ENCODE assay signal across 20 mouse cellular contexts in the genomic region with DNA sequence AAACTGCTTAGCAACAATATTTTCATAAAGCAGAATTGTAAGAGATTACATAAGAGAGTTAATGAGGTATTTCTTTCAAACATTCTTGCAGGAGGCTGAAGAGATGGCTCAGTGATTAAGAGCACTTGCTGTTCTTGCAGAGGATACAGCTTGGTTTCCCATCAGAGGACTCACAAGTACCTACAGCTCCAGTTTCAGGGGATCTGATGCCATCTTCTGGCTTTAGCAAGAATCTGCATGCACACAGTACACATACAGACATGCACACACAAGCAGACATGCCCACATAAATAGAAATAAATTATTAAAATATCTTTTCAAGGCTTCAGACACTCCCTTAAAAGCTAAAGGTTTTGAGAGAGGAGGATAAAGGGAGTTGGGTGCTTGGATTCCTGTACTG. TPM values are rescaled to one million over a fixed set of nuclear protein-coding genes. Genes with fewer than 3 reads are reported as not detected.
A peak's percentile ranks its signal among the peaks of the same experiment; 100 is the strongest.
DNase-seq lines count a peak whose midpoint lies in the region; ATAC-seq and TF ChIP-seq lines count a peak whose summit lies in the region.
"Had no signal": no experiment of that assay in that cellular context is flagged by ENCODE, and none has a peak within 500 bp of the region (broad histone marks: within the 10 kb centered on the region; RNA-seq: fewer than 3 reads in every experiment).

No protein-coding gene starts in this region.

- peaks cover 0 to 7% of the 10 kb centered on the region in 2 experiments; a peak in 1 of 4 replicates for H3K4me1 ChIP-seq in CH12.LX (ENCODE audit: control insufficient read depth in 1 of 2, insufficient read depth in 2 of 2)
- H3K4me1 ChIP-seq in MEL (ENCODE audit: control insufficient read depth in 1 of 2, insufficient read depth in 2 of 2, low read length in 2 of 2), result peaks cover 6 to 11% of the 10 kb centered on the region in 2 experiments; a peak in 3 of 4 replicates
- H3K4me1 ChIP-seq in heart, embryonic 12.5 days (replicated peaks), result no peaks in the 10 kb centered on the region
- H3K4me1 ChIP-seq: embryonic facial prominence, embryonic 15.5 days; hindbrain, embryonic 10.5 days; limb, embryonic 15.5 days; neural tube, embryonic 13.5 days had no signal

- H3K9me3 ChIP-seq in CH12.LX (replicated peaks; ENCODE audit: low read length), result no peaks in the 10 kb centered on the region
- no peaks in the 10 kb centered on the region for H3K9me3 ChIP-seq in MEL (replicated peaks; ENCODE audit: insufficient read depth, low read length)
- no peaks in the 10 kb centered on the region for H3K9me3 ChIP-seq in heart, embryonic 12.5 days (replicated peaks)
- H3K9me3 ChIP-seq: embryonic facial prominence, embryonic 15.5 days; G1E; heart, embryonic 13.5 days; hindbrain, embryonic 10.5 days; limb, embryonic 15.5 days; neural tube, embryonic 13.5 days had no signal

- in situ Hi-C loops in CH12.LX (cut with MboI; ENCODE audit: low pct_ligation_motif_present, low pct_unique_long_range_greater_than_20kb, low sequenced_read_pairs), result no loop called here

- TF ChIP-seq EP300 in CH12.LX (IDR thresholded peaks at IDR 0.05; ENCODE audit: low read length) (no peak), MEL (IDR thresholded peaks at IDR 0.05; ENCODE audit: low read depth in 1 of 2, low read length in 2 of 2) (no peak)

- TF ChIP-seq CTCF in layer of hippocampus, adult 2 months (conservative IDR thresholded peaks at IDR 0.05), result peak; percentile 57
- peak in 1 of 2 experiments; percentile 42; a peak in 2 of 4 replicates for TF ChIP-seq CTCF in CH12.LX (conservative IDR thresholded peaks at IDR 0.05 in 1 of 2, IDR thresholded peaks at IDR 0.05 in 1 of 2; ENCODE audit: low read depth in 2 of 2, low read length in 2 of 2)
- TF ChIP-seq CTCF in MEL (IDR thresholded peaks at IDR 0.05 in 2 of 3, conservative IDR thresholded peaks at IDR 0.05 in 1 of 3; ENCODE audit: control insufficient read depth in 1 of 3, insufficient read depth in 1 of 3, low read depth in 2 of 3, low read length in 3 of 3, poor library complexity in 1 of 3, severe bottlenecking in 1 of 3), result peak; percentile 1 to 53 (median 3); a peak in 2 of 6 replicates

- TF ChIP-seq RAD21 in CH12.LX (IDR thresholded peaks at IDR 0.05; ENCODE audit: low read depth, low read length) (peak; percentile 41), MEL (IDR thresholded peaks at IDR 0.05; ENCODE audit: low read depth, low read length) (peak; percentile 55)

- no peak overlapping the region for H3K4me3 ChIP-seq in layer of hippocampus, adult 2 months
- H3K4me3 ChIP-seq in CH12.LX (replicated peaks in 1 of 3; ENCODE audit: low read depth in 2 of 3, low read length in 2 of 3, poor library complexity in 1 of 3) (no peak overlapping the region), MEL (ENCODE audit: control insufficient read depth in 1 of 2, insufficient read depth in 1 of 2, low read depth in 2 of 2, low read length in 2 of 2) (no peak overlapping the region)
- no peak overlapping the region for H3K4me3 ChIP-seq in heart, embryonic 12.5 days
- H3K4me3 ChIP-seq: embryonic facial prominence, embryonic 15.5 days; heart, embryonic 13.5 days; hindbrain, embryonic 10.5 days; limb, embryonic 15.5 days; neural tube, embryonic 13.5 days had no signal

- no peaks in the 10 kb centered on the region for H3K79me2 ChIP-seq in CH12.LX (replicated peaks; ENCODE audit: control insufficient read depth, extremely low read depth, insufficient read depth, poor library complexity, severe bottlenecking)
- H3K79me2 ChIP-seq in MEL (ENCODE audit: control insufficient read depth, insufficient read depth, low read length, poor library complexity), result no peaks in the 10 kb centered on the region

- H3K27ac ChIP-seq in layer of hippocampus, adult 2 months, result peak overlapping the region; percentile 55; the same call in 1 of the 2 replicates
- H3K27ac ChIP-seq in CH12.LX (ENCODE audit: insufficient read depth, low read depth) (no peak overlapping the region), MEL (ENCODE audit: control insufficient read depth, low read depth, low read length) (no peak overlapping the region)
- H3K27ac ChIP-seq in heart, embryonic 12.5 days (ENCODE audit: poor library complexity, severe bottlenecking), result no peak overlapping the region
- H3K27ac ChIP-seq: embryonic facial prominence, embryonic 15.5 days; heart, embryonic 13.5 days; hindbrain, embryonic 10.5 days; limb, embryonic 15.5 days; neural tube, embryonic 13.5 days had no signal

- H3K36me3 ChIP-seq in CH12.LX (replicated peaks in 1 of 2; ENCODE audit: control insufficient read depth in 1 of 2, insufficient read depth in 1 of 2, low read length in 1 of 2), result no peaks in the 10 kb centered on the region
- peaks cover 0 to 12% of the 10 kb centered on the region in 2 experiments; a peak in 2 of 4 replicates for H3K36me3 ChIP-seq in MEL (ENCODE audit: control insufficient read depth in 1 of 2, insufficient read depth in 2 of 2, low read length in 2 of 2)
- H3K36me3 ChIP-seq in heart, embryonic 12.5 days, result no peaks in the 10 kb centered on the region
- H3K36me3 ChIP-seq: embryonic facial prominence, embryonic 15.5 days; G1E; heart, embryonic 13.5 days; hindbrain, embryonic 10.5 days; limb, embryonic 15.5 days; neural tube, embryonic 13.5 days had no signal

- H3K9ac ChIP-seq in CH12.LX (ENCODE audit: insufficient read depth, low read depth) (no peak overlapping the region), MEL (ENCODE audit: control insufficient read depth, low read depth, low read length, poor library complexity, severe bottlenecking) (no peak overlapping the region)
- no peak overlapping the region for H3K9ac ChIP-seq in heart, embryonic 12.5 days
- H3K9ac ChIP-seq: embryonic facial prominence, embryonic 15.5 days; heart, embryonic 13.5 days; limb, embryonic 15.5 days; neural tube, embryonic 13.5 days had no signal

- no peak for DNase-seq in layer of hippocampus, adult 2 months (ENCODE audit: low spot score in 2 of 2)
- DNase-seq in layer of hippocampus, postnatal 25 days (ENCODE audit: extremely low spot score in 1 of 2, low spot score in 1 of 2), result no peak
- DNase-seq in CH12.LX (ENCODE audit: extremely low read depth), result no peak
- peak; percentile 50 for DNase-seq in MEL (ENCODE audit: low read depth, low spot score)
- peak; percentile 6 for DNase-seq in induced T-regulatory cell, adult 2 months (ENCODE audit: low read depth)
- DNase-seq in adrenal gland, postnatal 10 days, result no peak
- DNase-seq in cerebellum, adult 11 months, result no peak
- DNase-seq: cerebellum, postnatal 14 days; gastrocnemius, postnatal 36 days; kidney, adult 18-20 months; lung, postnatal 14 days; right cerebral cortex, adult 18-20 months had no signal

- H3K4me2 ChIP-seq in CH12.LX (ENCODE audit: insufficient read depth, low read depth, poor library complexity, severe bottlenecking), result no peak overlapping the region
- H3K4me2 ChIP-seq in heart, embryonic 12.5 days, result no peak overlapping the region
- H3K4me2 ChIP-seq: embryonic facial prominence, embryonic 15.5 days; heart, embryonic 13.5 days; limb, embryonic 15.5 days; neural tube, embryonic 13.5 days had no signal

- ATAC-seq in heart, embryonic 12.5 days (ENCODE audit: insufficient number of reproducible peaks, low FRiP score), result no peak
- ATAC-seq: forebrain, embryonic 16.5 days had no signal

- TF ChIP-seq POLR2A in CH12.LX (IDR thresholded peaks at IDR 0.05; ENCODE audit: low read depth, low read length), result no peak
- TF ChIP-seq POLR2A in MEL (IDR thresholded peaks at IDR 0.05; ENCODE audit: control insufficient read depth in 1 of 2, insufficient read depth in 1 of 2, low read depth in 1 of 2, low read length in 2 of 2, poor library complexity in 1 of 2), result no peak

- H3K27me3 ChIP-seq in CH12.LX (replicated peaks), result no peaks in the 10 kb centered on the region
- H3K27me3 ChIP-seq in MEL (ENCODE audit: control insufficient read depth in 1 of 2, insufficient read depth in 2 of 2, low read length in 2 of 2), result no peaks in the 10 kb centered on the region; a peak in 1 of 4 replicates
- H3K27me3 ChIP-seq in heart, embryonic 12.5 days (replicated peaks), result no peaks in the 10 kb centered on the region
- H3K27me3 ChIP-seq: embryonic facial prominence, embryonic 15.5 days; heart, embryonic 13.5 days; limb, embryonic 15.5 days; neural tube, embryonic 13.5 days had no signal

- dilution Hi-C loops in CH12.LX (cut with MboI; ENCODE audit: extremely low pct_ligation_motif_present, extremely low pct_unique_long_range_greater_than_20kb, low sequenced_read_pairs), result no loop called here

TF ChIP-seq in CH12.LX, 34 proteins besides CTCF, POLR2A, EP300 and RAD21:
- no peak for TF ChIP-seq BHLHE40 (IDR thresholded peaks at IDR 0.05; ENCODE audit: low read depth, low read length)
- no peak for TF ChIP-seq PAX5 (IDR thresholded peaks at IDR 0.05; ENCODE audit: low read length)
- 0 out of 2 replicates have a peak, but pooled peaks have one; percentile 16 for TF ChIP-seq SMC3 (IDR thresholded peaks at IDR 0.05; ENCODE audit: low read depth, low read length)
TF ChIP-seq in CH12.LX: peak in this region for 1.

TF ChIP-seq in MEL, 35 proteins besides CTCF, POLR2A, EP300 and RAD21:
- no peak for TF ChIP-seq MYC (IDR thresholded peaks at IDR 0.05; ENCODE audit: low read depth, low read length)
- no peak for TF ChIP-seq USF1 (IDR thresholded peaks at IDR 0.05; ENCODE audit: low read depth, low read length)
- peak; percentile 49 for TF ChIP-seq SMC3 (IDR thresholded peaks at IDR 0.05; ENCODE audit: low read depth, low read length)
- TF ChIP-seq CHD1 (IDR thresholded peaks at IDR 0.05; ENCODE audit: low read depth, low read length), result no peak
- TF ChIP-seq MAX (IDR thresholded peaks at IDR 0.05; ENCODE audit: low read length), result no peak
- no peak for TF ChIP-seq ZNF384 (IDR thresholded peaks at IDR 0.05; ENCODE audit: low read depth, low read length)
- TF ChIP-seq ZKSCAN1 (IDR thresholded peaks at IDR 0.05; ENCODE audit: low read depth, low read length), result no peak
- peak; percentile 31; the same call in 1 of the 2 replicates for TF ChIP-seq ZC3H11A (IDR thresholded peaks at IDR 0.05; ENCODE audit: low read depth, low read length)
- no peak for TF ChIP-seq USF2 (IDR thresholded peaks at IDR 0.05; ENCODE audit: borderline replicate concordance in 1 of 2, insufficient read depth in 1 of 2, low read depth in 1 of 2, low read length in 2 of 2)
- no peak for TF ChIP-seq ETS1 (IDR thresholded peaks at IDR 0.05; ENCODE audit: low read depth, low read length)
- TF ChIP-seq HCFC1 (IDR thresholded peaks at IDR 0.05; ENCODE audit: low read depth, low read length), result no peak

RNA-seq across cellular contexts. Expression of gene Thumpd2, which starts 33.6 kb away (rescaled TPM):
- 1 to 10 TPM; 8.4 to 8.6 TPM for total RNA-seq in layer of hippocampus, adult 2 months (2021)
- total RNA-seq in layer of hippocampus, postnatal 25 days (2021), result 1 to 10 TPM; 6.8 to 8.4 TPM
- 5.4 and 6.9 TPM in 2 replicates for total RNA-seq in CH12.LX (2012; rRNA removed)
- total RNA-seq in CH12.LX (2014; rRNA removed), result 9.0 and 10.4 TPM in 2 replicates
- 7.6 and 9.9 TPM in 2 replicates for polyA plus RNA-seq in CH12.LX (2012; ENCODE audit: insufficient read length, low read depth)
- 15.5 and 15.8 TPM in 2 replicates for total RNA-seq in MEL (2012; rRNA removed)
- 10 to 100 TPM in 1 of 2 experiments, not detected in 1; 15.1 TPM for polyA plus RNA-seq in MEL (2012; ENCODE audit: insufficient read depth in 1 of 2, insufficient read length in 2 of 2, low read depth in 1 of 2, low replicate concordance in 2 of 2, missing spikeins in 1 of 2)
- total RNA-seq in adrenal gland, postnatal 10 days (2021), result 1 to 10 TPM; 7.7 to 10.0 TPM
- 10.5 and 11.6 TPM in 2 replicates for polyA plus RNA-seq in heart, embryonic 12.5 days (2016; fragmentation: Nextera tagmentation; extraction: Ambion mirVana)

Comparison
In these comparisons a context has a peak if more than half of its experiments do, and no peak if none do; other contexts are left out.
1. DNase-seq: peak in MEL (single experiment) and induced T-regulatory cell, adult 2 months (single experiment); none in layer of hippocampus, adult 2 months (0 of 2), layer of hippocampus, postnatal 25 days (0 of 2), CH12.LX (single experiment), adrenal gland, postnatal 10 days (single experiment) and cerebellum, adult 11 months (single experiment).